8 mouse cellular contexts compared by ENCODE assay signal in genomic region chr13:48869088-48869487, GRCm38 (mm10). TPM values are rescaled to one million over a fixed set of nuclear protein-coding genes. Genes with fewer than 3 reads are reported as not detected.
DNase-seq lines count a peak whose midpoint lies in the region; ATAC-seq and TF ChIP-seq lines count a peak whose summit lies in the region.

No protein-coding gene starts in this region.

- H3K36me3 ChIP-seq in heart, adult 2 months (ENCODE audit: control insufficient read depth, insufficient read depth, low read length), result no peaks in the 10 kb centered on the region
- H3K36me3 ChIP-seq in G1E (replicated peaks), result peaks cover 39% of the 10 kb centered on the region
- no peaks in the 10 kb centered on the region for H3K36me3 ChIP-seq in forebrain, embryonic 16.5 days (ENCODE audit: control insufficient read depth, insufficient read depth)
- 0 out of 2 replicates have a peak, but pooled peaks cover 3% of the 10 kb centered on the region for H3K36me3 ChIP-seq in liver, postnatal 0 days (replicated peaks; ENCODE audit: insufficient read depth, low read length)

- no peaks in the 10 kb centered on the region for H3K9me3 ChIP-seq in G1E (replicated peaks)
- no peaks in the 10 kb centered on the region for H3K9me3 ChIP-seq in forebrain, embryonic 16.5 days (ENCODE audit: control insufficient read depth, low read length)
- H3K9me3 ChIP-seq in liver, postnatal 0 days (ENCODE audit: low read length), result no peaks in the 10 kb centered on the region

- peak overlapping the region; percentile 85 for H3K4me2 ChIP-seq in forebrain, embryonic 16.5 days (ENCODE audit: low read length)
- peak overlapping the region; percentile 95 for H3K4me2 ChIP-seq in liver, postnatal 0 days (ENCODE audit: low read depth, low read length)

- WGBS in heart, adult 2 months, result 26% methylated on average over 5 of the region's 5 CpGs
- WGBS in forebrain, embryonic 16.5 days, result 7% methylated on average over 5 of the region's 5 CpGs
- WGBS in liver, postnatal 0 days (ENCODE audit: insufficient replicate concordance), result 15% methylated on average over 5 of the region's 5 CpGs

- no peak for TF ChIP-seq POLR2A in heart, adult 2 months (IDR thresholded peaks at IDR 0.05; ENCODE audit: insufficient read depth, low read depth, low read length)

- peak overlapping the region; percentile 82 for H3K27ac ChIP-seq in heart, adult 2 months
- no peak overlapping the region for H3K27ac ChIP-seq in forebrain, embryonic 16.5 days (ENCODE audit: low read length)
- H3K27ac ChIP-seq in liver, postnatal 0 days (ENCODE audit: low read depth), result peak overlapping the region; percentile 92

- H3K4me3 ChIP-seq in heart, adult 2 months, result peak overlapping the region; percentile 66; the same call in 1 of the 2 replicates
- H3K4me3 ChIP-seq in G1E (ENCODE audit: low read depth, low read length), result peak overlapping the region; percentile 88
- peak overlapping the region; percentile 63 for H3K4me3 ChIP-seq in forebrain, embryonic 16.5 days (replicated peaks; ENCODE audit: low read length)
- H3K4me3 ChIP-seq in liver, postnatal 0 days (ENCODE audit: low read depth, low read length), result peak overlapping the region; percentile 69

- no peak for ATAC-seq in G1E (ENCODE audit: extremely low read depth, insufficient number of reproducible peaks, low FRiP score, poor library complexity, severe bottlenecking)
- no peak for ATAC-seq in forebrain, embryonic 16.5 days
- no peak for ATAC-seq in liver, postnatal 0 days

- H3K27me3 ChIP-seq in heart, adult 2 months (ENCODE audit: control insufficient read depth, insufficient read depth, low read length), result no peaks in the 10 kb centered on the region
- H3K27me3 ChIP-seq in G1E (ENCODE audit: insufficient read depth, low read length), result no peaks in the 10 kb centered on the region
- no peaks in the 10 kb centered on the region for H3K27me3 ChIP-seq in forebrain, embryonic 16.5 days (replicated peaks; ENCODE audit: control insufficient read depth, insufficient read depth, low read length)
- H3K27me3 ChIP-seq in liver, postnatal 0 days (ENCODE audit: insufficient read depth, low read length), result no peaks in the 10 kb centered on the region

- peaks cover 25% of the 10 kb centered on the region for H3K4me1 ChIP-seq in heart, adult 2 months (ENCODE audit: control insufficient read depth, insufficient read depth, low read length)
- H3K4me1 ChIP-seq in G1E (ENCODE audit: insufficient read depth, low read depth, low read length), result peaks cover 61% of the 10 kb centered on the region
- peaks cover 33% of the 10 kb centered on the region for H3K4me1 ChIP-seq in forebrain, embryonic 16.5 days (replicated peaks; ENCODE audit: control insufficient read depth, insufficient read depth, low read length)
- H3K4me1 ChIP-seq in liver, postnatal 0 days (ENCODE audit: insufficient read depth), result peaks cover 41% of the 10 kb centered on the region

- TF ChIP-seq EP300 in heart, adult 2 months (IDR thresholded peaks at IDR 0.05; ENCODE audit: insufficient read depth, low read depth, low read length), result no peak
- no peak for TF ChIP-seq EP300 in liver, postnatal 0 days (IDR thresholded peaks at IDR 0.05; ENCODE audit: low read depth)

- DNase-seq in heart, adult 2 months, result no peak
- no peak for DNase-seq in heart, postnatal 4 days
- no peak for DNase-seq in G1E (ENCODE audit: low spot score)
- DNase-seq in liver, postnatal 0 days, result no peak
- no peak for DNase-seq in B cell, adult 2 months
- DNase-seq in layer of hippocampus, adult 9-10 months (ENCODE audit: low spot score), result no peak
- DNase-seq in ovary, adult 18-20 months (ENCODE audit: low spot score), result no peak

- intact Hi-C loops in heart, adult 2 months (cut with DNase I), result no loop called here

- no peak for TF ChIP-seq CTCF in heart, adult 2 months (IDR thresholded peaks at IDR 0.05)
- TF ChIP-seq CTCF in G1E (IDR thresholded peaks at IDR 0.05; ENCODE audit: low read depth, low read length), result no peak
- no peak for TF ChIP-seq CTCF in liver, postnatal 0 days (IDR thresholded peaks at IDR 0.05; ENCODE audit: low read depth)

- H3K9ac ChIP-seq in heart, adult 2 months (ENCODE audit: low read depth, low read length), result no peak overlapping the region; the same call in 1 of the 2 replicates
- peak overlapping the region; percentile 94 for H3K9ac ChIP-seq in forebrain, embryonic 16.5 days (replicated peaks; ENCODE audit: low read depth, low read length)
- H3K9ac ChIP-seq in liver, postnatal 0 days (replicated peaks), result peak overlapping the region; percentile 97

- peaks cover 6% of the 10 kb centered on the region; the same call in 1 of the 2 replicates for H3K79me2 ChIP-seq in heart, adult 2 months (replicated peaks; ENCODE audit: control insufficient read depth, insufficient read depth, low read length)

RNA-seq across cellular contexts. Expression of gene Phf2, which starts 1.8 kb away (rescaled TPM):
- total RNA-seq in heart, adult 2 months (2021), result 10 to 100 TPM; 30.0 to 33.9 TPM
- polyA plus RNA-seq in heart, adult 2 months (2012; rRNA removed), result 12.9 and 13.4 TPM in 2 replicates
- 10 to 100 TPM; 29.4 to 32.5 TPM for total RNA-seq in heart, postnatal 4 days (2021)
- total RNA-seq in G1E (2014; fragmentation: Nextera tagmentation) (53.7 and 59.0 TPM in 2 replicates), G1E (2017) (7.0 and 9.6 TPM in 2 replicates)
- 45.3 and 49.2 TPM in 2 replicates for polyA plus RNA-seq in G1E (2012)
- polyA plus RNA-seq in forebrain, embryonic 16.5 days (2015; fragmentation: Nextera tagmentation; extraction: Ambion mirVana), result 10.2 and 11.5 TPM in 2 replicates
- 1.5 and 1.6 TPM in 2 replicates for polyA plus RNA-seq in liver, postnatal 0 days (2015; fragmentation: Nextera tagmentation; extraction: Ambion mirVana)
